Mouse (Mus musculus): ENCODE results near the gene Pkp3. TPM values are rescaled to one million over a fixed set of nuclear protein-coding genes. Genes with fewer than 3 reads are reported as not detected.

Gene Pkp3
- polyA plus RNA-seq, 1 experiment from 2014 or later: 5.2 TPM

- peaks cover 15% of the 10 kb centered on the region for H3K27me3 ChIP-seq (ENCODE audit: control insufficient read depth, insufficient read depth, low read length)
- no peak overlapping the region; the same call in 1 of the 2 replicates for H3K9ac ChIP-seq (ENCODE audit: low read length)
- no peaks in the 10 kb centered on the region for H3K9me3 ChIP-seq (replicated peaks; ENCODE audit: control insufficient read depth, low read length)
- 27% methylated on average over 34 of the region's 34 CpGs for WGBS
- peak overlapping the region; percentile 18; the same call in 1 of the 2 replicates for H3K4me3 ChIP-seq (ENCODE audit: low read length)
- no peaks in the 10 kb centered on the region for H3K36me3 ChIP-seq (ENCODE audit: control insufficient read depth, insufficient read depth)
- ATAC-seq (replicated peaks; ENCODE audit: extremely low read depth, insufficient read depth, low FRiP score): no peak
- H3K4me2 ChIP-seq (ENCODE audit: low read depth, low read length): no peak overlapping the region
- H3K27ac ChIP-seq (ENCODE audit: low read length): no peak overlapping the region
- no peaks in the 10 kb centered on the region for H3K4me1 ChIP-seq (ENCODE audit: control insufficient read depth, insufficient read depth, low read length)
Observed at GRCm38 (mm10) chr7:141079481-141080449, 1.7 kb downstream of the Pkp3 start.

- Histone ChIP-seq H3K4me3 (ENCODE audit: low read length) (no peak overlapping the region), H3K4me1 (ENCODE audit: control insufficient read depth, insufficient read depth, low read length) (peaks cover 10% of the 10 kb centered on the region), H3K27me3 (ENCODE audit: control insufficient read depth, insufficient read depth, low read length) (peaks cover 36% of the 10 kb centered on the region), H3K9ac (ENCODE audit: low read length) (no peak overlapping the region), H3K4me2 (ENCODE audit: low read depth, low read length) (no peak overlapping the region), H3K27ac (ENCODE audit: low read length) (no peak overlapping the region), H3K36me3 (ENCODE audit: control insufficient read depth, insufficient read depth) (no peaks in the 10 kb centered on the region), H3K9me3 (replicated peaks; ENCODE audit: control insufficient read depth, low read length) (no peaks in the 10 kb centered on the region)
- 21% methylated on average over 8 of the region's 8 CpGs for WGBS
- no peak for ATAC-seq (replicated peaks; ENCODE audit: extremely low read depth, insufficient read depth, low FRiP score)
Observed at GRCm38 (mm10) chr7:141087894-141088293, 9.9 kb downstream of the Pkp3 start.

- Histone ChIP-seq H3K36me3 (ENCODE audit: control insufficient read depth, insufficient read depth) (no peaks in the 10 kb centered on the region), H3K27me3 (ENCODE audit: control insufficient read depth, insufficient read depth, low read length) (peaks cover 36% of the 10 kb centered on the region), H3K4me1 (ENCODE audit: control insufficient read depth, insufficient read depth, low read length) (peaks cover 11% of the 10 kb centered on the region), H3K9me3 (replicated peaks; ENCODE audit: control insufficient read depth, low read length) (no peaks in the 10 kb centered on the region), H3K4me3 (ENCODE audit: low read length) (peak overlapping the region; percentile 26), H3K27ac (ENCODE audit: low read length) (no peak overlapping the region), H3K9ac (ENCODE audit: low read length) (no peak overlapping the region), H3K4me2 (ENCODE audit: low read depth, low read length) (peak overlapping the region; percentile 50)
- 7% methylated on average over 18 of the region's 18 CpGs for WGBS
- ATAC-seq (replicated peaks; ENCODE audit: extremely low read depth, insufficient read depth, low FRiP score): no peak
Observed at GRCm38 (mm10) chr7:141088473-141088872, 10.5 kb downstream of the Pkp3 start.

GRCm38 (mm10) chr7:141090228-141090627 lies 12.2 kb downstream of the Pkp3 start:
- Histone ChIP-seq H3K36me3 (ENCODE audit: control insufficient read depth, insufficient read depth) (no peaks in the 10 kb centered on the region), H3K9me3 (replicated peaks; ENCODE audit: control insufficient read depth, low read length) (no peaks in the 10 kb centered on the region), H3K4me1 (ENCODE audit: control insufficient read depth, insufficient read depth, low read length) (peaks cover 11% of the 10 kb centered on the region), H3K27ac (ENCODE audit: low read length) (no peak overlapping the region), H3K4me3 (ENCODE audit: low read length) (no peak overlapping the region), H3K4me2 (ENCODE audit: low read depth, low read length) (no peak overlapping the region), H3K9ac (ENCODE audit: low read length) (no peak overlapping the region), H3K27me3 (ENCODE audit: control insufficient read depth, insufficient read depth, low read length) (peaks cover 36% of the 10 kb centered on the region)
- ATAC-seq (replicated peaks; ENCODE audit: extremely low read depth, insufficient read depth, low FRiP score): no peak
- WGBS: 63% methylated on average over 8 of the region's 8 CpGs

GRCm38 (mm10) chr7:141092051-141092735 lies 14.2 kb downstream of the Pkp3 start:
- Histone ChIP-seq H3K9me3 (replicated peaks; ENCODE audit: control insufficient read depth, low read length) (no peaks in the 10 kb centered on the region), H3K27me3 (ENCODE audit: control insufficient read depth, insufficient read depth, low read length) (peaks cover 34% of the 10 kb centered on the region), H3K27ac (ENCODE audit: low read length) (no peak overlapping the region), H3K4me3 (ENCODE audit: low read length) (peak overlapping the region; percentile 37), H3K36me3 (ENCODE audit: control insufficient read depth, insufficient read depth) (no peaks in the 10 kb centered on the region), H3K9ac (ENCODE audit: low read length) (peak overlapping the region; percentile 40), H3K4me1 (ENCODE audit: control insufficient read depth, insufficient read depth, low read length) (peaks cover 11% of the 10 kb centered on the region), H3K4me2 (ENCODE audit: low read depth, low read length) (peak overlapping the region; percentile 65)
- 7% methylated on average over 37 of the region's 37 CpGs for WGBS
- peak; percentile 78 for ATAC-seq (replicated peaks; ENCODE audit: extremely low read depth, insufficient read depth, low FRiP score)

- Histone ChIP-seq H3K4me3 (ENCODE audit: low read length) (no peak overlapping the region), H3K36me3 (ENCODE audit: control insufficient read depth, insufficient read depth) (no peaks in the 10 kb centered on the region), H3K9me3 (replicated peaks; ENCODE audit: control insufficient read depth, low read length) (no peaks in the 10 kb centered on the region), H3K9ac (ENCODE audit: low read length) (no peak overlapping the region), H3K27me3 (ENCODE audit: control insufficient read depth, insufficient read depth, low read length) (peaks cover 17% of the 10 kb centered on the region), H3K4me2 (ENCODE audit: low read depth, low read length) (no peak overlapping the region), H3K4me1 (ENCODE audit: control insufficient read depth, insufficient read depth, low read length) (peaks cover 8% of the 10 kb centered on the region), H3K27ac (ENCODE audit: low read length) (no peak overlapping the region)
- WGBS: 80% methylated on average over 6 of the region's 6 CpGs
- ATAC-seq (replicated peaks; ENCODE audit: extremely low read depth, insufficient read depth, low FRiP score): no peak
Observed at GRCm38 (mm10) chr7:141093950-141094349, 15.9 kb downstream of the Pkp3 start.

GRCm38 (mm10) chr7:141094487-141095205 lies 16.6 kb downstream of the Pkp3 start:
- H3K27me3 ChIP-seq (ENCODE audit: control insufficient read depth, insufficient read depth, low read length): peaks cover 10% of the 10 kb centered on the region

GRCm38 (mm10) chr7:141096021-141096420 lies 18.0 kb downstream of the Pkp3 start:
- H3K4me3 ChIP-seq (ENCODE audit: low read length): peak overlapping the region; percentile 9
- no peaks in the 10 kb centered on the region for H3K36me3 ChIP-seq (ENCODE audit: control insufficient read depth, insufficient read depth)
- WGBS: 74% methylated on average over 6 of the region's 6 CpGs
- no peaks in the 10 kb centered on the region for H3K9me3 ChIP-seq (replicated peaks; ENCODE audit: control insufficient read depth, low read length)
- peak overlapping the region; percentile 52; the same call in 1 of the 2 replicates for H3K27ac ChIP-seq (ENCODE audit: low read length)
- H3K27me3 ChIP-seq (ENCODE audit: control insufficient read depth, insufficient read depth, low read length): peaks cover 5% of the 10 kb centered on the region
- peak overlapping the region; percentile 52 for H3K4me2 ChIP-seq (ENCODE audit: low read depth, low read length)
- ATAC-seq (replicated peaks; ENCODE audit: extremely low read depth, insufficient read depth, low FRiP score): no peak
- H3K4me1 ChIP-seq (ENCODE audit: control insufficient read depth, insufficient read depth, low read length): peaks cover 16% of the 10 kb centered on the region
- peak overlapping the region; percentile 22; the same call in 1 of the 2 replicates for H3K9ac ChIP-seq (ENCODE audit: low read length)

More at GRCm38 (mm10) chr7:141094487-141095205, 16.6 kb downstream of the Pkp3 start:
- H3K9ac ChIP-seq (ENCODE audit: low read length): no peak overlapping the region
- peaks cover 12% of the 10 kb centered on the region for H3K4me1 ChIP-seq (ENCODE audit: control insufficient read depth, insufficient read depth, low read length)
- no peaks in the 10 kb centered on the region for H3K36me3 ChIP-seq (ENCODE audit: control insufficient read depth, insufficient read depth)
- H3K27ac ChIP-seq (ENCODE audit: low read length): no peak overlapping the region
- no peaks in the 10 kb centered on the region for H3K9me3 ChIP-seq (replicated peaks; ENCODE audit: control insufficient read depth, low read length)
- H3K4me3 ChIP-seq (ENCODE audit: low read length): no peak overlapping the region
- H3K4me2 ChIP-seq (ENCODE audit: low read depth, low read length): no peak overlapping the region
- 56% methylated on average over 15 of the region's 15 CpGs for WGBS
- no peak for ATAC-seq (replicated peaks; ENCODE audit: extremely low read depth, insufficient read depth, low FRiP score)

All from heart, embryonic 16.5 days (tissue).